Mouse (Mus musculus) heart, postnatal 0 days (tissue): ENCODE data around the gene Snx32. TPM values are rescaled to one million over a fixed set of nuclear protein-coding genes. Genes with fewer than 3 reads are reported as not detected.
A peak's percentile ranks its signal among the peaks of the same experiment; 100 is the strongest.

Experiments used
- ATAC-seq: fragments of 200-750 bp; cut with Nextera tagmentation; 2 replicates; pipeline ENCODE4 v1.8.0; 2017; ENCODE audit warnings: low read depth, moderate number of reproducible peaks, moderate library complexity; ENCODE audit not compliant: insufficient read depth
- DNase-seq: peaks from one replicate; pipeline ENCODE4 v3.0.0-alpha.2; 2016; ENCODE audit warnings: low spot score
- H3K27ac ChIP-seq: fragments of 300-500 bp; sonication (generic); 2 replicates; pipeline ENCODE4 v1.5.1; 2014; ENCODE audit warnings: low read depth, mild to moderate bottlenecking
- H3K27me3 ChIP-seq: fragments of 300-500 bp; sonication (generic); 2 replicates; pipeline ENCODE4 v1.6.1; 2014; ENCODE audit warnings: low read length, mixed read lengths; ENCODE audit not compliant: control insufficient read depth, insufficient read depth
- H3K36me3 ChIP-seq: fragments of 300-500 bp; sonication (generic); replicated peaks from 2 replicates; pipeline ENCODE4 v1.6.1; 2014; ENCODE audit warnings: low read length, mixed read lengths; ENCODE audit not compliant: control insufficient read depth, insufficient read depth
- H3K4me1 ChIP-seq: fragments of 300-500 bp; sonication (generic); 2 replicates; pipeline ENCODE4 v1.6.1; 2014; ENCODE audit warnings: antibody characterized with exemption; ENCODE audit not compliant: control insufficient read depth, insufficient read depth
- H3K4me2 ChIP-seq: fragments of 300-500 bp; sonication (generic); 2 replicates; pipeline ENCODE4 v1.6.1; 2014; ENCODE audit warnings: low read depth, mild to moderate bottlenecking, low read length, moderate library complexity
- H3K4me3 ChIP-seq: fragments of 300-500 bp; sonication (generic); 2 replicates; pipeline ENCODE4 v1.5.1; 2014; ENCODE audit warnings: low read depth, low read length
- H3K9ac ChIP-seq: fragments of 300-500 bp; sonication (generic); replicated peaks from 2 replicates; pipeline ENCODE4 v1.6.1; 2014; ENCODE audit warnings: low read depth, low read length, mixed read lengths
- H3K9me3 ChIP-seq: fragments of 300-500 bp; sonication (generic); replicated peaks from 2 replicates; pipeline ENCODE4 v1.6.1; 2016; ENCODE audit warnings: low read length; ENCODE audit not compliant: control insufficient read depth
- CTCF ChIP-seq: IDR thresholded peaks from 2 replicates; pipeline ENCODE4 v1.5.1; 2016; ENCODE audit warnings: antibody characterized with exemption, control low read depth, low read depth
- EP300 ChIP-seq: IDR thresholded peaks from 2 replicates; pipeline ENCODE4 v1.6.1; 2016; ENCODE audit warnings: antibody characterized with exemption, low read depth
- WGBS: fragments of 180-500 bp; shearing (Covaris S2); extraction: QIAGEN DNeasy Blood & Tissue Kit; methylation state at CpG from one replicate; pipeline ENCODE4 v1.1.7; 2014; 5-methylcytosine and 5-hydroxymethylcytosine counted together
- polyA plus RNA-seq: library from polyadenylated mRNA; unstranded; fragments of >200 nt; fragmentation: Nextera tagmentation; extraction: Ambion mirVana; gene quantifications from 2 replicates; pipeline ENCODE4 v1.2.1, GENCODE M21; 2015
- total RNA-seq: library from RNA; depleted of rRNA; stranded (reverse); fragments of >200 nt; gene quantifications from 2 replicates; pipeline ENCODE4 v1.2.3, GENCODE M21; 2014; ENCODE audit warnings: low replicate concordance

Snx32 gene
- total and polyA plus RNA-seq, 2 experiments from 2014 or later = 9.1 to 22.6 TPM

DNA sequence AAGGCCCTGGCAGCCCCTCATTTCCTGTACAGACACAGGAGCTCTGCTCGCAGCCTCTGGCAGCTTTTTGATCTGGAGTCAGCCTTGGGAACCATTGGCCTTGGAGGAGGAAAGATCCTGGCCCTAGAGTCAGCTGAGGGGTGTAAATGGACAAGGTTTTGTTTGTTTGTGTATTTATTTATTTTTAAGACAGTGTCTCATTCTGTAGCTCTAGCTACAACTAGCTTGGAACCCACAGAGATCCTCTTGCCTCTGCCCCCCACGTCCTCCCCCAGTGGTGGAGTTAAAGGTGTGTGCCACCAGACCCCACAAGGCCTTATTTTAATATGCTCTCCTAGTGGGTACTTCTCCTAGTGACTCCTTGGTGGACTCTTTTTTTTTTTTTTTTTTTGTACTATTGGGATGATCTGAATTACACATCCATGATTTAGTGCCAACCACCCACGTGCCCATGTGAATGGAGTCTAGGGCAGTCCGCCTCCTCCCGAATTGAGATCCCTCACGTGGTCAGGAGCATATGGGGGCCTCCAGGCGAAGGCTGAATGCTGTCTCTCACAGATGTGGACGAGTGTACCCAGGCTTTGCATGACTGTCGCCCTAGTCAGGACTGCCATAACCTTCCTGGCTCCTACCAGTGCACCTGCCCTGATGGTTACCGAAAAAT, 33.2 kb downstream of the Snx32 start:
- H3K27me3 ChIP-seq = no peaks in the 10 kb centered on the region
- no peak for TF ChIP-seq EP300
- no peak for TF ChIP-seq CTCF
- no peaks in the 10 kb centered on the region for H3K4me1 ChIP-seq
- H3K9ac ChIP-seq = no peak overlapping the region
- DNase-seq = no peak
- H3K9me3 ChIP-seq = no peaks in the 10 kb centered on the region
- no peak for ATAC-seq
- no peak overlapping the region for H3K4me3 ChIP-seq
- peaks cover 30% of the 10 kb centered on the region for H3K36me3 ChIP-seq
- 92% methylated on average over 10 of the region's 10 CpGs for WGBS
- H3K27ac ChIP-seq = no peak overlapping the region
- no peak overlapping the region for H3K4me2 ChIP-seq

DNA sequence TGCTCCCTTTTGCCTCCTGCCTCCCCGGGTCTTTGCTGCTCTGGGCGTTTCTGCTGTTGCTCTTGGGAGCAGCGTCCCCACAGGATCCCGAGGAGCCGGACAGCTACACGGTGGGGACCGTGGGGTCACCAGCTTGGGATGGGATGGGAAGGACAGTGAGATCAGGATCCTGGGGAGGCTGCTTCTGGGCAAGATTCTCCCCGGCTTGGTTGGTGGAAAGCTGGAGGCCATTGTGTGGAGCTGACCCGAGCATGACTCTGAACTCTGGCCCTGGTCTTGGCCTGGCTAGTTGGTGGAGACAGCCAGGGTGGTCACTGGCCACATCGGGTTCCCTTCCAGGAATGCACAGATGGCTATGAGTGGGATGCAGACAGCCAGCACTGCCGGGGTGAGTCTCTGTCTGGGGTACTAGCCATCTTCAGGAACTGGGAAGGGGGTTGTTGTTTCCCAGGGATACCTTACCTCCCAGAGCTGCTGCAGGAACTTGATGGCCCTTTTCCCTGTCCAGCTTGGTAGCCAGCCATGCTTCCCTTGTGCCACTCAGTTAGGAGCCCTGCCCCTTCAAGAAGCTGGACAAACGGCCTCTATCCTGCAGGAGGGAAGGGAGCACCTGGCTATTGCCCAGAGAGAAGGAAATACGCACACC, 35.1 kb downstream of the Snx32 start:
- H3K27me3 ChIP-seq = no peaks in the 10 kb centered on the region
- DNase-seq = no peak

DNA sequence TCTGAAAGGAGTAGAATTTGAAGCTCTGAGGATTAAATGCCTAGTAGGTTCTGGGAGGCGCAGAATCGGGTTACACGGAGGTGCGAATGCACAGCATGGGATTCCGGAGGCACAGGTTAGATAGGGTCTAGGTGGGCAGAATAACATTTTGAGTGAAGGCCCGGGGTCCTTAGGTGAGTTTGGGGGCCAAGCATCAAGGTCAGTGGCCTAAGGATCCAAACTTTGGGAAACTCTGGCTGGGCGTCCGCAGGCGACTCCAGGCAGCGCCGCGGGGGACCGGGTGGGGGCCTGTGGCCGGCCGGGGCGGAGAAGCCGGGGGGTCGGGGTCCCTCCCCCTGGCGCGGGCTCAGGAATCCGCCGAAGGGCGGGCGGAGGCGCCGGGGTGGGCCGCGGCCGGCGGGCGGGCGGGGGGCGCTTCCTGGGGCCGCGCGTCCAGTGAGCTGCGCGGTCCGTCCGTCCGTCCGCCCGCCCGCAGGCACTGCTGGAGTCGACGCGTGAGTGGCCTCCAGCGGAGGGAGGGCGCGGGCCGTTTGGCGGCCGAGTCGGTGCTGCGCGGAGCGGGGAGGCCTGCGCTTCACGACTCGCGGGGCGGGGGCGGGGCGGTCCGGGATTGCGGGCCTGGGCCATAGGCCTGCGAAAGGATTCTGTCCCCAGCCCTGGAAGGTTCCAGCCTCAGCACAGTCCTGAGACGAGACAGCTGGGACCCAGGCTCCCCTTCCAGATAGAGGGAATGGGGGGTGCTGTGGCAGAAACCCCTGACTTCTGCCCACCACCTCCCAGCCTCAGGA, 35.9 kb downstream of the Snx32 start:
- Histone ChIP-seq H3K9ac (peak overlapping the region; percentile 82), H3K4me1 (no peaks in the 10 kb centered on the region), H3K27me3 (no peaks in the 10 kb centered on the region), H3K4me3 (peak overlapping the region; percentile 64), H3K36me3 (peaks cover 7% of the 10 kb centered on the region), H3K27ac (peak overlapping the region; percentile 68), H3K4me2 (peak overlapping the region; percentile 98), H3K9me3 (no peaks in the 10 kb centered on the region)
- peak; percentile 47 for ATAC-seq
- DNase-seq = no peak
- WGBS = under 1% methylated on average over 38 of the region's 68 CpGs
- TF ChIP-seq EP300 (no peak), CTCF (no peak)

More for the DNA sequence above, 35.1 kb downstream of the Snx32 start:
- no peaks in the 10 kb centered on the region for H3K4me1 ChIP-seq
- peak overlapping the region; percentile 64 for H3K4me3 ChIP-seq
- no peaks in the 10 kb centered on the region for H3K9me3 ChIP-seq
- peak overlapping the region; percentile 68 for H3K27ac ChIP-seq
- TF ChIP-seq EP300 (no peak), CTCF (no peak)
- 18% methylated on average over 13 of the region's 13 CpGs for WGBS
- peaks cover 13% of the 10 kb centered on the region for H3K36me3 ChIP-seq
- H3K4me2 ChIP-seq = peak overlapping the region; percentile 98
- peak; percentile 19 for ATAC-seq
- peak overlapping the region; percentile 82 for H3K9ac ChIP-seq

DNA sequence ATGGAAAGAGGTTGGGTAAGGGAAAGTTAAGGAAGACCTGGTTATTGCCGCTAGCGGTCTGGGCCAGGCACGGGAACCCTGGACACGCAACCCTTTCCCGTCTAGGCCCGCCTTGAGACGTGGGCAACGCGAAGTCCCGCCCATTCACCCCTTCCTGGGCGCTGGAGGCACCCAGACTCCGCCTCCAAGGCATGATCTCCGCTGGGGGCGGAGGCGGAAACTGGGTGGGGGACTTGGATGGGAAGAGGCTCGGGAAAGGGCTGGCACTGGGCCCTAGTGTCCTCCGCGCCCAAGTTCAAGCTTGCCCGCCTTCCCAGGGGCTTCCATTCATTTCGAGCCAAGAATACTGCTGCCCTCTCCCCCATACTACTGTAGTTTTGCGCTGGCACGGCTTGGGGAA, 36.6 kb downstream of the Snx32 start, which contains the start of gene Efemp2:
Efemp2 (plus strand) TSS at position 235 of the 400 bp plus-strand sequence.
- Histone ChIP-seq H3K4me3 (peak within 1 kb of the TSS; percentile 64), H3K27ac (peak within 1 kb of the TSS; percentile 68), H3K4me2 (peak within 1 kb of the TSS; percentile 98), H3K27me3 (no peaks in the 10 kb centered on the region), H3K9me3 (no peaks in the 10 kb centered on the region), H3K36me3 (peaks cover 7% of the 10 kb centered on the region), H3K9ac (peak within 1 kb of the TSS; percentile 82), H3K4me1 (no peaks in the 10 kb centered on the region)
- under 1% methylated on average over 22 of the region's 22 CpGs for WGBS
- ATAC-seq = peak; percentile 86
- peak; percentile 65 for DNase-seq
- TF ChIP-seq CTCF = no peak
- peak; percentile 38; the same call in 1 of the 2 replicates for TF ChIP-seq EP300

DNA sequence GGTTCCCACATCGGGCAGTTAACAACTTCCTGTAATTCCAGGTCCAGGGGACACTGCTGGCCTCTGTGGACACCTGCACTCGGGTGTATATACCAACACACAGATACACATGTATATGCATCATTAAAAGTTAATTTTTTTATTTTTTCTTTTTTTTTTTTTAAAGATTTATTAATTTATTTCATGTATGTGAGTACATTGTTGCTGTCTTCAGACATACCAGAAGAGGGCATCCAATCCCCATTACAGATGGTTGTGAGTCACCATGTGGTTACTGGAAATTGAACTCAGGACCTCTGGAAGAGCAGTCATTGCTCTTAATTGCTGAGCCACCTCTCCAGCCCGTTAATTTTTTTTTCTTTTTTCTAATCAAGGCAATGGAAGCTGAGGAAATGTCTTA, 37.5 kb downstream of the Snx32 start:
- Histone ChIP-seq H3K27ac (no peak overlapping the region), H3K4me2 (no peak overlapping the region), H3K9ac (no peak overlapping the region), H3K4me3 (no peak overlapping the region), H3K36me3 (peaks cover 7% of the 10 kb centered on the region), H3K27me3 (no peaks in the 10 kb centered on the region), H3K9me3 (no peaks in the 10 kb centered on the region), H3K4me1 (no peaks in the 10 kb centered on the region)
- ATAC-seq (no peak), DNase-seq (no peak)
- WGBS = 80% methylated on average over 3 of the region's 3 CpGs
- TF ChIP-seq CTCF (no peak), EP300 (no peak)
